Mouse (Mus musculus) CH12F3 (cell line): ENCODE measurements around the gene Med26.

Source experiments
- in situ Hi-C: fragments of 300-500 bp; cut with MboI; formaldehyde crosslinking; loops from 2 replicates; pipeline ENCODE4 v1.14.3; 2020; ENCODE audit warnings: low sequenced_read_pairs

The Med26 gene

GRCm38 (mm10) chr8:72548644-72549313 is 709 bp upstream of the Med26 start:
- in situ Hi-C loops = no loop called here

DNA sequence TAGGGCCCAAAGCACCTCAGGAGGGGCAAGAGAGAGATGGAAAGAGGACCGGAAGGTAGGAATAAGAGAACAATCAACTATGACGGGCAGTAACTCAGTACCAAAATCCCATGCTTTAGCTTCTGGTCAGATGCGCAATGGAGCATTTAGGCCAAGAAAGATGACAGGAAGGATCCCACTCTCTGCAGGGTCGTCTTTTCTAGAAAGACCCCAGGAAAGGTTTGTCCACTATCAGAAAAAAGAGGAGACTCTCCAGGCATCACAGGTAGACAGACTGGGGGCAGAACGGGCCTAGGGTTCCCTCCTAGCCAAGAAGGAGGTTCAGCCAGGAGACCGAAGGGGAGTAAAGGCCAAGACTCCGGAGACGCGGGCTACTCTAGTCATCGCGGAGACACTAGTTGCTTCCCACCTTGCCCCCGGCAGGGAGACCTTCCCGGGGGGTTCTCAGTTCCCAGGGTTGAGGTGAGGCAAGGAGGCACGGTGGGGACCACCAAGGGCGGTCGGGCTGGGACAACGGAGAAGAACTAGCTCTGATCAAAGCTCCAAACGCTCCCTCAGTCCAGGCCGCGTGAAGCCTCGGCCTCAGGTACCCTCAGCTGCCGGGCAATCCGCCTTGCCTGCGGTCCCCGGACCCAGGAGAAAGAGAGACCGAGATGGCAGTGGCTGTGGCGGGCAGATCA is 808 bp downstream of the Med26 start:
- in situ Hi-C loops = no loop called here

GRCm38 (mm10) chr8:72539234-72539633 is 8.8 kb downstream of the Med26 start:
- in situ Hi-C loops = no loop called here

DNA sequence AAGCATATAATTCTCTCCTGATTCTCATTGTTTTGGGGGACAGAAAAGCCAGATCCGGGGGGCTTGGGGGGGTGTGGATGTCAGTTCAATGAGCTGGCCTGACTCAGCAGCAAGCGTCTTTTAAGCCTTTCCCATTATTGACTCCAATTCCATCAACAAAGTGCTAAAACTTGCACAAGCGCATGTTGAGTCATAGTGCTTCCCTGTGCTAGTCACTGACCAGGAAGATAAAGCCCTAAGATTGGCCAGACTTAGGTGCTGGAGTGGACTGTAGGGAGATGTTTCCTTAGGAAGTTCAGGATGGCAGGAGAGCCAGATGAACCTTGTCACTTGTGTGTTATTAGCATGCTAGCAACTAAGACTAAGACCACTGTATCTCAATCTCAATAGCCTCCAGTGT is 13.2 kb downstream of the Med26 start:
- in situ Hi-C loops = no loop called here

DNA sequence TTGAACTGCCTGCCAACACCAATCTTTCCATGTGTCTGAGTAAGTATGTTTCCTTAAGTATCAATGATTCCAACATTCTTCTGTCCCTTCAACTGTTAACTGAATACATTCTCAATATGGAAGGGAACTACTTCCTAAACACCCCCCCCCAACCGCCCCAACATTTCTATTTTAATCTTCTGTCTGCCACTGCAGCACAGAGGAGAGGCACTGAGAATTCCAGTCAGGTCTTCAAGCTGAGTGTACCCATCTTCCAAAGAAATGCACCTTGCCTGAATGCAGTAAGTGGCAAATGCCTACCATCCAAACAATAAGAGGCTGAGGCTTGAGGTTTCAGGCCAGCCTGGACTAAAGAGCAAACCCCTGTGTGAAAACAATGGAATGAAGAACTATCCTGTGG is 16.0 kb downstream of the Med26 start:
- in situ Hi-C loops = no loop called here

DNA sequence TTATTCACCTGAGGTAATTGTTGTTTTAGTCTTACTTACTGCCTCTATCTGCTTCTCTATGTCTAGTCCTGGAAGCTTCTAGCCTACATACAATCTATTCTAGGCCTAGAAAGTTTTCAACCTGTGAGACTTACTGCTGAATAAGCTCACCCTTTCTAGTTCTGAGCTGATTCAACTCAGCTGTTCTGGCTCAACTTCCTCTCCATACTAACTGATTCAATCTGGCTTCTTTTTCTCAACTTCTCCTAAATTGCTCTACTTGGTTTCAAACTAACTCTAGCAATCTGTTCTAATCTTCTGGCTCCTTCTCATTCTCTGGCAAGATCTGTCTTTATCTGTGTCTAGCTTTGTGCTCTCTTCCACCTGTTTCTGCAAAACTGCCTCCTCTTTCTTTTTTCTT is 26.2 kb downstream of the Med26 start:
- in situ Hi-C loops = no loop called here

- in situ Hi-C loops = no loop called here
These were observed 30.6 kb downstream of the Med26 start for GRCm38 (mm10) chr8:72517421-72517988.

DNA sequence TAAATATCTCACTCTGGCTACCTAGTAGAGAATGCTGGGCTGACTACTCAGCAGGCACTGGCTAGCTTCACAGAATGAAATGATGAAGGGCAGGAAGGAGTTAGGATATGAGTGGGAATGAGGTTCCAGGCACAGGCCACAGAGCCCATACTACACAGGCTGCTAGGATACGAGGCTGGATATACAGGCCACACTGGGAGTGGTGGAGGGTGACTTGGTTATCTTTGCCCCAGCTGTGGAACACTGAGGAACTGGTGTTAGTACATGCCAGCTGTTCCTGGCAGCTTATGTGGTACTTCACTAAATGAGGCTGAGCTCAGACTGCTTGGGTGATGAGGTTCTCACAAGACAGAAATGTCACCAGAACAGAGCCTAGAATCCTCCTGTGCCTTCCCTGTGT is 34.9 kb downstream of the Med26 start:
- in situ Hi-C loops = no loop called here

DNA sequence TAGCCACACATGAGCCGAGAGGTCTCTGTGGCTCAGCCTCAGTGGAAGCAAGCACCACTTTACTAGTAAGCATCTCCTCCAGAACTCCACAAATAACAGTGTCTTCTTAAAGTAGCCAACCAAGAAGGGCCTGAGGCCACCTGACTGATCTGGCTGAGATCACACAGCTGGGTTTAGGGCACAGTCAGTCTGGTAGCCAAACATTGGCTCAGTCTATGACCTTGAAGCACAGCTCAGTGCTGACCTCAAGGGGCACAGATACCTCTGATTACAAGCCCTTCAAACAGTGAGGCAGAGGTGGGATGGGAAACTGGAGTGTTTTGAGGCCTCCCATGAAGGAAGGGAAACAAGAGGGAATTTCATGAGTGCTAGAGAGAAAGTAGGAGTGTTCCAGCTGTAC is 35.4 kb downstream of the Med26 start:
- in situ Hi-C loops = no loop called here

DNA sequence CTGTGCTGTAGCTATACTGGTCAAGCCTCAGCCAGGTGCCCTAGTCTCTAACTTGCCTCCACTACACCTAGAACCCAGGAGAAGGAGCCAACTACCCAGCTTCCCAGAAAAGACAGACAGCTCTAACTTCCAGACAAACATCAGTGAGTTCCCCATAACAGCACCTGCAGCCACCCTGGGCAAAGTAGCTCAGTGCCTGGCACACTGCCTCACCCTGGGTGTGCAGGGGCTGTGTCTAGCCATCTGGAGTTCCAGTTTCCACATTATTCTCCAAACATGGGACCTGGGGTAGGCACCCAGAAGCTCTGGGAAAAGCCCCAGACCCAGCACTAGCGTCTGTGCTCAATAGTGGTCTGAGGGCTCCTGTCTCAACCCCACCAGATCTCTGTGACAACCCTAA is 40.6 kb downstream of the Med26 start:
- in situ Hi-C loops = no loop called here

- in situ Hi-C loops = no loop called here
These were observed 43.3 kb downstream of the Med26 start for GRCm38 (mm10) chr8:72504637-72505314.

GRCm38 (mm10) chr8:72504137-72504536 is 43.9 kb downstream of the Med26 start:
- in situ Hi-C loops = no loop called here

DNA sequence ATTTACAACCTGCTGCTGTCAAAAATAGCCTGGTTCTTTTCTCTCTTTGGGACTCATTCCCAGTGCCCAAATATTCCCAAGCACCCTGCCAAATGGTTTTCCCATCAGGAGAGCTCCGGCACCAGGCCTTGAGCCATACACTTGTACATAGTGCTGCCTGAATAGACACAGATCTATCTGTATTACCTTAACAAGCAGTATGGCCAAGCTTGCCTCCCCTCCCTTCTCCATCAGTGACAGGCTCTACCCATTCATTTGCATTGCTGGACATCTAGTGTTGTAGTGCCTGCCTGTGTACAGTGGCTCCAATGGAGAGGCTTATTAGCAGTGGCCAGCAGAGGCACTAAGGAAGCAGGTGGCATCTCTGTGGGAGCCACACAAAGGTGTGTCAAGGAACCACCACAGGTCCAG is 47.5 kb downstream of the Med26 start:
- in situ Hi-C loops = no loop called here

DNA sequence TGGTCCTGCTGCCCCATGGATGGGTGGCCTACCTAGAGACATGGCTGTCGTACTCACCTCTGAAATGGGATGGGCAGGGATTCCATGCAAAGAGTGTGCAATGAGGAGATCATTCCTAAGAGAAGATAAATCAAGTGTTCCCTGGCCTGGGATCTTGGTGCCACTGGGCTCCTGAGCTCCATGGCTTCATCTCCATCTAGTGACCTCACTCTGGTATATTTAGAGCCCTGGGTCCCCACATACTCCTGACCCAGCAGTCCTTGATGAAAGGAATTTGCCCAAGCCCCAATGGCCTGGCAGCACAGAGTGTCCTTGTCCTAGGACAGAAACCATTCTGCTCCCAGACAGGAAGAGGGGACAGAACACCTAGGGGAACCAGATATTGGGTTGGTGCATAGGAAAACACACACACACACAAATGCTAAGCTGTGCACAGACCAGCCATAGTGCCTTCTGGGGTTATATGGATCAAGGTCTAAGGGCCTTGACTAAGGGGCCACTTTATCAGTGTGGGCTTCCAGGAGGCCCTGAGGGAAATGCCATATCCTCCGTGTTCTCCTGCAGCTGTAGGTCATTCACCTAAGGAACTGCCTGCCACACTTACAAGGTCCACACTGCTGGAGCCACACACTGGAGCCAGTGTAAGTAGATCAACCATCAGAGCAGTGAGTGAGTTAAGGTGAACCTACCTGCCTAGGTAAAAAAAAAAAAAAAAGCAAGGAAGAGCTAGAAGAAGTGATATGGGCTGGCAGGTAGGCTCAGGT is 48.4 kb downstream of the Med26 start:
- in situ Hi-C loops = no loop called here

DNA sequence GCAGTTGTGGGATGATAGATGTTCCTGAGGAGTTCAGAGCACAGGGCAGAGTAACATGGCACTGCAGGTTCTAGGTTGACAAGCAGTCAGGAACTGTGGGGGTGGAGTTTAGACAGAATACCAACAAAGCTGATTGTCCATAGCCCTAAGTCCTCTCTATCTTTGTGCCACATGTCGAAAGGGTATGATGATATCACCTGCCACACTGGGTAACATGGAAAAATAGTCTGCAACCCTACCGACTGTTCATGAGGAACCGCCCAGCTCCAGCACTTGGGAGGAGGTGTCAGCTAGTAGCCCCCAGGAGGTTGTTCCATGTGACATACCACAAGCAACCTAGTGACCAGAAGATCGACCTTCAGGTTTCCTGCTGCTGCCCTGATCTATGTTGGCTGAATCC is 49.5 kb downstream of the Med26 start:
- in situ Hi-C loops = no loop called here

DNA sequence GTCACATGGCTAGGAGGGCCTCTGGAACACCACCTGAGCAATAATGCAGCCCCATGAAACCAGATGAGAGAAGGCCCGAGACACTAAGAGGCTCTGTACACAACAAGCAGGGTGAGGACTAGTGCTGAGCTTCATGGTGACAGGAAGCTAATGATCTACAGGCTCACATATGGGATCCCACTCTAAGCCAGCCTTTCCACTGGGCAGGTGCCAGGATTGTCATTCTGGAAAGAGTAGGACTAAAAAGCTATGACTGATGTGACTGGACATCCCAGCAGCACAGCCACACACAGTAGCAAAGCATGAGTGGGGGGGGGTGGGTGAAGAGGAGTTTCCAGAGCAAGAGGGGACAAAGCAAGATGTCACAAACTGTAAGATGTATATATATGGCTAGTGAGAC is 50.2 kb downstream of the Med26 start:
- in situ Hi-C loops = no loop called here

- in situ Hi-C loops = no loop called here
These were observed 51.9 kb downstream of the Med26 start for GRCm38 (mm10) chr8:72496217-72496616.

DNA sequence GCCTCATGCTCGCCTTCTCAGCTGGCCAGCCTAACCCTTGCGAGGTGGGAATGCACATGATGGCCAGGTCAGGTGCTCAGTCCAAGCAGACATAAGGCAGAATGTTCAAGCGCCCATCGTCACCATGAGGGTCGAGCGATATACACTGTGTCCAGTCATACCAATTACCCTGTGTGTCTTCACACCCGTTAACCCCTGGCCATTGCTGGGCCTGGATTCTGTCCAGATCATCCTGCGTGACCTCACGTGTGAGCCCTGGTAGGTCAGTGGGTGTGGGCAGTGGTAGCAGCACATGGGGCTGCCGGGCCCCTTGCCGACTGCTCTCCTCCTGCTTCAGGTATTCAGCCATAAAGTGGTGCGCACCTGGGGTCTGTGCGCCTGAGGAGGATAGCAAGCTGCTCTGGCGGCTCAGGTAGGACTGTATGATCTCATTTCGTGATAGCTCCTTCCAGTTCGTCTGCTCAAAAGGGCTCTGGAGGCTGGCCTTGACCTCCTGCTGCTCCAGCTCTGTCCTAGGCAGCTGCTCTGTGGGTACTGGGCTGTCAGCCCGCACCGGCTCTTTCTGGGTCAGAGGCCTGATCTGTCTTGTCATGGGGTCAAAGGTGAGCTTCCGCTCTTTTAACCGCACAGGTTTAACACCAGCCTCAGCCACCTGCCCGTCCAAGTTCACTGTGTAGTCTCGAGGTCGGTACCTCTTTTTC is 52.5 kb downstream of the Med26 start:
- in situ Hi-C loops = no loop called here

GRCm38 (mm10) chr8:72493381-72493780 is 54.7 kb downstream of the Med26 start:
- in situ Hi-C loops = no loop called here

DNA sequence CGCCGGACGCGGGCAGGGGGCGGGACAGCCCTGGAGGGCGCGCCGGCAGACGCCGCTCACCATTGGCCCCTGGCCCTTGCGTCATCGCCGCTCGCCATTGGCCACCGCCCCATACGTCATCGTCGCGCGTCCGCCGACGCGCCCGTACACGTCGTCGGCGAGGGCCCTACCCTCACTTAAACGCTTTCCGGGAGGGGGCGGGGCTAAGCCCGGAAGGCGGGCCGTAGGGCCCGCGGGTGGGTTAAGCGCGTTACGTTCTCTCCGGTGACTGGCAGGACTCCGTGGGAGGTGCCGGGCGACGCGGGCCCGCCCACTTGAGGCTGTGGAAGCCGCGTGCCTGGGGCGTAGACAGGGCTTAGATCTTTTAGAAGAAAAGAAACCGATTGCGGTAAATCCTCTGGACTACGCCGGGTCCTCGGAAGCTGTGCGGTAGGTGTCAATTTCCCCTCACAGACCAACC is 55.4 kb downstream of the Med26 start:
- in situ Hi-C loops = no loop called here
